In the genomic region with DNA sequence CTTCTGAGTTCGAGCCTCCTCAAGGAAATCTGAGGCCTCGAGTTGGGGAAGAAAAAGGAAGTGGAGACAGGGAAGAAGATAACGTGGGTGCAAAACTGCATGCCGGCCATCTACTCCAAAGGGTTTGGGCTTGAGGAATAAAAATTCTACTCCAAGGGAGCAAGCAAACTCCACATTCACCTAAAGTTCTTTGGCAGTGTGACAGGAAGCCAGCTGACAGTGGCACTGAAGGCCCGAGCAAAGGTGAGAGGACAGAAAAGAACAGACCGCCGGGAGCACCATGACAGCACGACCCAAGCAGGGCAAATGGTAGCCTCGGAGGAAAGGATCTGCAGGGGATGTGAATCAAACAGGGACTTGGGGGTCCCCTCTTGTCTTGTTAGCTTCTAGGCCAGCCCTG, we compare ENCODE assay signal across 7 mouse cellular contexts. TPM values are rescaled to one million over a fixed set of nuclear protein-coding genes. Genes with fewer than 3 reads are reported as not detected.
DNase-seq lines count a peak whose midpoint lies in the region; ATAC-seq and TF ChIP-seq lines count a peak whose summit lies in the region.

No protein-coding gene starts in this region.

- ATAC-seq in G1E (ENCODE audit: extremely low read depth, insufficient number of reproducible peaks, low FRiP score, poor library complexity, severe bottlenecking): no peak
- ATAC-seq in heart, embryonic 14.5 days (ENCODE audit: insufficient number of reproducible peaks, insufficient read depth, low FRiP score, low read depth): no peak
- no peak; the same call in 1 of the 2 replicates for ATAC-seq in neural tube, embryonic 13.5 days (ENCODE audit: low read depth)

- H3K9me3 ChIP-seq in CH12.LX (replicated peaks; ENCODE audit: low read length) (no peaks in the 10 kb centered on the region), G1E (replicated peaks) (no peaks in the 10 kb centered on the region)
- no peaks in the 10 kb centered on the region for H3K9me3 ChIP-seq in heart, embryonic 14.5 days (ENCODE audit: control insufficient read depth, low read length)
- no peaks in the 10 kb centered on the region for H3K9me3 ChIP-seq in neural tube, embryonic 13.5 days

- H3K4me1 ChIP-seq in CH12.LX (ENCODE audit: control insufficient read depth in 1 of 2, insufficient read depth in 2 of 2) (peaks cover 6 to 22% of the 10 kb centered on the region in 2 experiments; a peak in 3 of 4 replicates), G1E (ENCODE audit: insufficient read depth, low read depth, low read length) (peaks cover 36% of the 10 kb centered on the region)
- peaks cover 8 to 17% of the 10 kb centered on the region in 2 experiments for H3K4me1 ChIP-seq in heart, embryonic 14.5 days (ENCODE audit: control insufficient read depth in 2 of 2, insufficient read depth in 2 of 2, low read length in 2 of 2)
- H3K4me1 ChIP-seq in neural tube, embryonic 13.5 days (replicated peaks): peaks cover 21% of the 10 kb centered on the region

- no peak for TF ChIP-seq RAD21 in CH12.LX (IDR thresholded peaks at IDR 0.05; ENCODE audit: low read depth, low read length)

- H3K4me3 ChIP-seq in CH12.LX (replicated peaks in 1 of 3; ENCODE audit: low read depth in 2 of 3, low read length in 2 of 3, poor library complexity in 1 of 3) (peak overlapping the region; percentile 78 to 85 (median 81)), G1E (ENCODE audit: low read depth, low read length) (peak overlapping the region; percentile 84)
- H3K4me3 ChIP-seq in heart, embryonic 14.5 days (ENCODE audit: control insufficient read depth in 1 of 2, insufficient read depth in 1 of 2, low read depth in 1 of 2, low read length in 2 of 2): peak overlapping the region; percentile 70 to 94
- H3K4me3 ChIP-seq in neural tube, embryonic 13.5 days: peak overlapping the region; percentile 75

- H3K4me2 ChIP-seq in CH12.LX (ENCODE audit: insufficient read depth, low read depth, poor library complexity, severe bottlenecking): peak overlapping the region; percentile 88
- H3K4me2 ChIP-seq in heart, embryonic 14.5 days (ENCODE audit: low read length): peak overlapping the region; percentile 94
- H3K4me2 ChIP-seq in neural tube, embryonic 13.5 days: peak overlapping the region; percentile 88

- dilution Hi-C loops in CH12.LX (cut with MboI; ENCODE audit: extremely low pct_ligation_motif_present, extremely low pct_unique_long_range_greater_than_20kb, low sequenced_read_pairs): no loop called here

- TF ChIP-seq POLR2A in CH12.LX (IDR thresholded peaks at IDR 0.05; ENCODE audit: low read depth, low read length): no peak

- H3K36me3 ChIP-seq in CH12.LX (replicated peaks in 1 of 2; ENCODE audit: control insufficient read depth in 1 of 2, insufficient read depth in 1 of 2, low read length in 1 of 2) (peaks cover 46 to 73% of the 10 kb centered on the region in 2 experiments), G1E (replicated peaks) (peaks cover 68% of the 10 kb centered on the region)
- peaks cover 69% of the 10 kb centered on the region for H3K36me3 ChIP-seq in heart, embryonic 14.5 days (ENCODE audit: control insufficient read depth, insufficient read depth, low read length)
- H3K36me3 ChIP-seq in neural tube, embryonic 13.5 days: peaks cover 75% of the 10 kb centered on the region

- TF ChIP-seq CTCF in CH12.LX (conservative IDR thresholded peaks at IDR 0.05 in 1 of 2, IDR thresholded peaks at IDR 0.05 in 1 of 2; ENCODE audit: low read depth in 2 of 2, low read length in 2 of 2) (no peak), G1E (IDR thresholded peaks at IDR 0.05; ENCODE audit: low read depth, low read length) (no peak)

- H3K27me3 ChIP-seq in CH12.LX (replicated peaks) (no peaks in the 10 kb centered on the region), G1E (ENCODE audit: insufficient read depth, low read length) (no peaks in the 10 kb centered on the region)
- H3K27me3 ChIP-seq in heart, embryonic 14.5 days (ENCODE audit: control insufficient read depth, insufficient read depth, low read length): no peaks in the 10 kb centered on the region
- no peaks in the 10 kb centered on the region for H3K27me3 ChIP-seq in neural tube, embryonic 13.5 days

- peak overlapping the region; percentile 84 for H3K9ac ChIP-seq in CH12.LX (ENCODE audit: insufficient read depth, low read depth)
- peak overlapping the region; percentile 89 for H3K9ac ChIP-seq in heart, embryonic 14.5 days (ENCODE audit: low read length)
- peak overlapping the region; percentile 95 for H3K9ac ChIP-seq in neural tube, embryonic 13.5 days

- WGBS in heart, embryonic 14.5 days: 5% methylated on average over 9 of the region's 9 CpGs
- WGBS in neural tube, embryonic 13.5 days: 24% methylated on average over 9 of the region's 9 CpGs

- H3K79me2 ChIP-seq in CH12.LX (replicated peaks; ENCODE audit: control insufficient read depth, extremely low read depth, insufficient read depth, poor library complexity, severe bottlenecking): peaks cover 5% of the 10 kb centered on the region; the same call in 1 of the 2 replicates

- DNase-seq in CH12.LX (ENCODE audit: extremely low read depth) (no peak), G1E (ENCODE audit: low spot score) (no peak)
- peak; percentile 69 to 71 for DNase-seq in kidney, postnatal 36 days
- DNase-seq in thymus, postnatal 0 days (ENCODE audit: low spot score): no peak
- DNase-seq in right cerebral cortex, postnatal 4 days: no peak

- no peak overlapping the region; the same call in 1 of the 2 replicates for H3K27ac ChIP-seq in CH12.LX (ENCODE audit: insufficient read depth, low read depth)
- H3K27ac ChIP-seq in heart, embryonic 14.5 days (replicated peaks in 1 of 2; ENCODE audit: control insufficient read depth in 1 of 2, insufficient read depth in 1 of 2, low read depth in 2 of 2, low read length in 2 of 2): peak overlapping the region; percentile 89 to 97
- H3K27ac ChIP-seq in neural tube, embryonic 13.5 days (replicated peaks): peak overlapping the region; percentile 97

- TF ChIP-seq EP300 in CH12.LX (IDR thresholded peaks at IDR 0.05; ENCODE audit: low read length): no peak

- in situ Hi-C loops in CH12.LX (cut with MboI; ENCODE audit: low pct_ligation_motif_present, low pct_unique_long_range_greater_than_20kb, low sequenced_read_pairs): no loop called here

TF ChIP-seq in CH12.LX, 34 proteins besides CTCF, POLR2A, EP300 and RAD21:
- TF ChIP-seq CHD1 (IDR thresholded peaks at IDR 0.05; ENCODE audit: low read depth, low read length): 0 out of 2 replicates have a peak, but pooled peaks have one; percentile 37
- no peak for TF ChIP-seq MYC (IDR thresholded peaks at IDR 0.05; ENCODE audit: low read depth, low read length)

RNA-seq across cellular contexts. Expression of a gene that starts 0.8 kb away (rescaled TPM):
- total RNA-seq in CH12.LX (2012; rRNA removed) (78.4 and 90.6 TPM in 2 replicates), CH12.LX (2014; rRNA removed) (76.3 and 88.3 TPM in 2 replicates), G1E (2014; fragmentation: Nextera tagmentation) (35.9 and 47.6 TPM in 2 replicates), G1E (2017) (90.4 and 109 TPM in 2 replicates)
- polyA plus RNA-seq in CH12.LX (2012; ENCODE audit: insufficient read length, low read depth) (80.5 and 87.1 TPM in 2 replicates), G1E (2012) (195 and 231 TPM in 2 replicates)
- polyA plus RNA-seq in heart, embryonic 14.5 days (2014; fragmentation: Nextera tagmentation; extraction: Ambion mirVana): 223 and 231 TPM in 2 replicates
- polyA plus RNA-seq in neural tube, embryonic 13.5 days (2015; fragmentation: Nextera tagmentation; extraction: Ambion mirVana): 211 and 234 TPM in 2 replicates
- 246 and 252 TPM in 2 replicates for polyA plus RNA-seq in thymus, postnatal 0 days (2015; fragmentation: Nextera tagmentation; extraction: Ambion mirVana)

RNA-seq across cellular contexts. Expression of a gene that starts 7.8 kb away (rescaled TPM):
- total RNA-seq in CH12.LX (2012; rRNA removed): 0.55 and 0.72 TPM in 2 replicates
- 0.23 TPM in 1 of 2 replicates, not detected in the other for total RNA-seq in CH12.LX (2014; rRNA removed)
- 1.7 and 2.2 TPM in 2 replicates for polyA plus RNA-seq in CH12.LX (2012; ENCODE audit: insufficient read length, low read depth)
- 0.53 and 2.1 TPM in 2 replicates for total RNA-seq in G1E (2014; fragmentation: Nextera tagmentation)
- total RNA-seq in G1E (2017): not detected in 2 replicates
- polyA plus RNA-seq in G1E (2012): 1.6 and 1.9 TPM in 2 replicates
- 4.4 and 5.4 TPM in 2 replicates for polyA plus RNA-seq in heart, embryonic 14.5 days (2014; fragmentation: Nextera tagmentation; extraction: Ambion mirVana)
- 267 and 318 TPM in 2 replicates for polyA plus RNA-seq in neural tube, embryonic 13.5 days (2015; fragmentation: Nextera tagmentation; extraction: Ambion mirVana)
- polyA plus RNA-seq in thymus, postnatal 0 days (2015; fragmentation: Nextera tagmentation; extraction: Ambion mirVana): 0.91 and 1.2 TPM in 2 replicates

RNA-seq across cellular contexts. Expression of a gene that starts 12.3 kb away (rescaled TPM):
- total RNA-seq in CH12.LX (2012; rRNA removed): 7.9 and 9.5 TPM in 2 replicates
- total RNA-seq in CH12.LX (2014; rRNA removed): 4.8 and 5.9 TPM in 2 replicates
- 9.5 and 12.0 TPM in 2 replicates for polyA plus RNA-seq in CH12.LX (2012; ENCODE audit: insufficient read length, low read depth)
- 6.8 and 10.7 TPM in 2 replicates for total RNA-seq in G1E (2014; fragmentation: Nextera tagmentation)
- 2.6 and 3.4 TPM in 2 replicates for total RNA-seq in G1E (2017)
- 8.2 and 10.1 TPM in 2 replicates for polyA plus RNA-seq in G1E (2012)
- polyA plus RNA-seq in heart, embryonic 14.5 days (2014; fragmentation: Nextera tagmentation; extraction: Ambion mirVana): 16.5 and 20.7 TPM in 2 replicates
- 73.7 and 80.2 TPM in 2 replicates for polyA plus RNA-seq in neural tube, embryonic 13.5 days (2015; fragmentation: Nextera tagmentation; extraction: Ambion mirVana)
- 6.6 and 8.7 TPM in 2 replicates for polyA plus RNA-seq in thymus, postnatal 0 days (2015; fragmentation: Nextera tagmentation; extraction: Ambion mirVana)

RNA-seq across cellular contexts. Expression of a gene that starts 17.7 kb away (rescaled TPM):
- total RNA-seq in CH12.LX (2012; rRNA removed) (62.6 and 65.0 TPM in 2 replicates), CH12.LX (2014; rRNA removed) (63.6 and 72.4 TPM in 2 replicates), G1E (2014; fragmentation: Nextera tagmentation) (44.2 and 55.9 TPM in 2 replicates), G1E (2017) (12.8 and 19.7 TPM in 2 replicates)
- polyA plus RNA-seq in CH12.LX (2012; ENCODE audit: insufficient read length, low read depth) (33.1 and 39.0 TPM in 2 replicates), G1E (2012) (11.3 and 11.5 TPM in 2 replicates)
- 112 and 122 TPM in 2 replicates for polyA plus RNA-seq in heart, embryonic 14.5 days (2014; fragmentation: Nextera tagmentation; extraction: Ambion mirVana)
- 51.3 and 67.5 TPM in 2 replicates for polyA plus RNA-seq in neural tube, embryonic 13.5 days (2015; fragmentation: Nextera tagmentation; extraction: Ambion mirVana)
- 65.9 and 75.7 TPM in 2 replicates for polyA plus RNA-seq in thymus, postnatal 0 days (2015; fragmentation: Nextera tagmentation; extraction: Ambion mirVana)

RNA-seq across cellular contexts. Expression of a gene that starts 20.7 kb away (rescaled TPM):
- total RNA-seq in CH12.LX (2012; rRNA removed) (not detected in 2 replicates), CH12.LX (2014; rRNA removed) (not detected in 2 replicates), G1E (2014; fragmentation: Nextera tagmentation) (not detected in 2 replicates), G1E (2017) (0.06 and 0.16 TPM in 2 replicates)
- polyA plus RNA-seq in CH12.LX (2012; ENCODE audit: insufficient read length, low read depth) (not detected in 2 replicates), G1E (2012) (not detected in 2 replicates)
- polyA plus RNA-seq in heart, embryonic 14.5 days (2014; fragmentation: Nextera tagmentation; extraction: Ambion mirVana): 3.7 and 3.9 TPM in 2 replicates
- 8.4 and 10.1 TPM in 2 replicates for polyA plus RNA-seq in neural tube, embryonic 13.5 days (2015; fragmentation: Nextera tagmentation; extraction: Ambion mirVana)
- 0.32 and 0.33 TPM in 2 replicates for polyA plus RNA-seq in thymus, postnatal 0 days (2015; fragmentation: Nextera tagmentation; extraction: Ambion mirVana)

Comparison
In these comparisons a context has a peak if more than half of its experiments do, and no peak if none do; other contexts are left out.
1. DNase-seq: peak in kidney, postnatal 36 days (2 of 2); none in CH12.LX (single experiment), G1E (single experiment), thymus, postnatal 0 days (single experiment) and right cerebral cortex, postnatal 4 days (single experiment).
2. RNA of a gene that starts 7.8 kb away (polyA plus RNA-seq): 267 to 318 TPM in neural tube, embryonic 13.5 days; 4.4 to 5.4 TPM in heart, embryonic 14.5 days, 1.7 to 2.2 TPM in CH12.LX, 1.6 to 1.9 TPM in G1E and 0.91 to 1.2 TPM in thymus, postnatal 0 days; every median in the first group is over 10 times any median in the second.
3. Peak in every context shown above with its lines, with median percentiles within 50 percentile points of each other: H3K4me2 ChIP-seq, H3K4me3 ChIP-seq and H3K9ac ChIP-seq.